12 mouse cellular contexts compared by ENCODE assay signal in the genomic region with DNA sequence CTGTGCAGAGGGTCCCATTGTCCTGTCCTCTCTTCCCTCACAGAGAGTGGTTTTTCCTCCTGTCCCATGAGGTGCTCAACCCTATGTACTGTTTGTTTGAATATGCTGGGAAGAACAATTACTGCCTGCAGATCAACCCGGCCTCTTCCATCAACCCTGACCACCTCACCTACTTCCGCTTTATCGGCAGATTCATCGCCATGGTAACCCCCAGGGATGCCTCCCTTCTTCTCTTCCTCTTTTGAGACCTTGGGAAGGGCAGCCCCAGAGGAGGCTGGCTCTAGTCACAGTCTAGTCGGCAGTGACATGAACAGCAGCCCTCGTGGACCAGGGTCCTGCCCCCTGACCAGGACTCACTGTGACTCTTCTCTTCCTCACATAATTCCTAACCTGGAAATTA. TPM values are rescaled to one million over a fixed set of nuclear protein-coding genes. Genes with fewer than 3 reads are reported as not detected.
DNase-seq lines count a peak whose midpoint lies in the region; ATAC-seq and TF ChIP-seq lines count a peak whose summit lies in the region.
"Had no signal": no experiment of that assay in that cellular context is flagged by ENCODE, and none has a peak within 500 bp of the region (broad histone marks: within the 10 kb centered on the region; RNA-seq: fewer than 3 reads in every experiment).

No protein-coding gene starts in this region.

- H3K4me2 ChIP-seq in midbrain, postnatal 0 days (ENCODE audit: low read depth, low read length, poor library complexity, severe bottlenecking): no peak overlapping the region
- H3K4me2 ChIP-seq in embryonic facial prominence, embryonic 15.5 days (replicated peaks): no peak overlapping the region
- H3K4me2 ChIP-seq: forebrain, embryonic 13.5 days had no signal

- 42% methylated on average over 6 of the region's 6 CpGs for WGBS in midbrain, embryonic 10.5 days
- 22% methylated on average over 6 of the region's 6 CpGs for WGBS in midbrain, postnatal 0 days
- WGBS in embryonic facial prominence, embryonic 15.5 days: 60% methylated on average over 6 of the region's 6 CpGs

- H3K27ac ChIP-seq in midbrain, embryonic 10.5 days (replicated peaks): peak overlapping the region; percentile 33; the same call in 1 of the 2 replicates
- no peak overlapping the region for H3K27ac ChIP-seq in midbrain, postnatal 0 days (ENCODE audit: low read depth, low read length)
- 0 out of 2 replicates have a peak overlapping the region, but pooled peaks have one; percentile 18 for H3K27ac ChIP-seq in embryonic facial prominence, embryonic 15.5 days (replicated peaks)
- no peak overlapping the region for H3K27ac ChIP-seq in layer of hippocampus, adult 2 months
- H3K27ac ChIP-seq: forebrain, embryonic 13.5 days had no signal

- H3K9ac ChIP-seq in midbrain, postnatal 0 days (replicated peaks; ENCODE audit: low read length, poor library complexity, severe bottlenecking): no peak overlapping the region
- no peak overlapping the region for H3K9ac ChIP-seq in embryonic facial prominence, embryonic 15.5 days
- H3K9ac ChIP-seq: forebrain, embryonic 13.5 days had no signal

- H3K27me3 ChIP-seq in midbrain, embryonic 10.5 days (ENCODE audit: low read depth, poor library complexity, severe bottlenecking): no peaks in the 10 kb centered on the region
- no peaks in the 10 kb centered on the region for H3K27me3 ChIP-seq in midbrain, postnatal 0 days (ENCODE audit: insufficient read depth, low read length)
- no peaks in the 10 kb centered on the region for H3K27me3 ChIP-seq in embryonic facial prominence, embryonic 15.5 days
- H3K27me3 ChIP-seq: forebrain, embryonic 13.5 days had no signal

- no peak for TF ChIP-seq CTCF in midbrain, postnatal 0 days (IDR thresholded peaks at IDR 0.05)
- TF ChIP-seq CTCF in layer of hippocampus, adult 2 months (conservative IDR thresholded peaks at IDR 0.05): no peak

- no peak for ATAC-seq in midbrain, postnatal 0 days (ENCODE audit: low FRiP score)
- ATAC-seq in embryonic facial prominence, embryonic 15.5 days (ENCODE audit: insufficient number of reproducible peaks, low FRiP score, low TSS enrichment, low read depth): no peak
- ATAC-seq in monocyte, adult 5-6 weeks (replicated peaks; ENCODE audit: insufficient number of reproducible peaks, low FRiP score, low TSS enrichment, poor library complexity, severe bottlenecking): peak; percentile 73
- ATAC-seq: forebrain, embryonic 13.5 days had no signal

- H3K9me3 ChIP-seq in midbrain, embryonic 10.5 days (replicated peaks): no peaks in the 10 kb centered on the region
- H3K9me3 ChIP-seq in midbrain, postnatal 0 days (ENCODE audit: low read length): no peaks in the 10 kb centered on the region
- no peaks in the 10 kb centered on the region for H3K9me3 ChIP-seq in embryonic facial prominence, embryonic 15.5 days (replicated peaks)
- H3K9me3 ChIP-seq: forebrain, embryonic 13.5 days had no signal

- DNase-seq in midbrain, embryonic 10.5 days (ENCODE audit: low spot score): no peak
- DNase-seq in midbrain, postnatal 0 days (ENCODE audit: low spot score): no peak
- DNase-seq in c-Kit-positive CD71-negative TER-119-negative erythroid progenitor cells, embryonic 14.5 days (ENCODE audit: low read depth): peak; percentile 57
- DNase-seq in layer of hippocampus, adult 2 months (ENCODE audit: low spot score in 2 of 2): no peak
- DNase-seq in cerebellum, adult 11 months: no peak
- DNase-seq: cerebellum, adult 2 months; gastrocnemius, postnatal 36 days; kidney, postnatal 25 days; lung, postnatal 10 days had no signal

- peaks cover 82% of the 10 kb centered on the region for H3K36me3 ChIP-seq in midbrain, embryonic 10.5 days
- H3K36me3 ChIP-seq in midbrain, postnatal 0 days (ENCODE audit: insufficient read depth, low read length): peaks cover 25% of the 10 kb centered on the region
- H3K36me3 ChIP-seq in embryonic facial prominence, embryonic 15.5 days: peaks cover 45% of the 10 kb centered on the region

- H3K4me1 ChIP-seq in midbrain, embryonic 10.5 days: peaks cover 24% of the 10 kb centered on the region
- H3K4me1 ChIP-seq in midbrain, postnatal 0 days (ENCODE audit: insufficient read depth, low read length): no peaks in the 10 kb centered on the region
- H3K4me1 ChIP-seq in embryonic facial prominence, embryonic 15.5 days: peaks cover 10% of the 10 kb centered on the region
- H3K4me1 ChIP-seq: forebrain, embryonic 13.5 days had no signal

- H3K4me3 ChIP-seq in midbrain, embryonic 10.5 days: no peak overlapping the region
- H3K4me3 ChIP-seq in midbrain, postnatal 0 days (ENCODE audit: low read depth, low read length): no peak overlapping the region
- no peak overlapping the region for H3K4me3 ChIP-seq in embryonic facial prominence, embryonic 15.5 days (replicated peaks)
- H3K4me3 ChIP-seq in layer of hippocampus, adult 2 months: no peak overlapping the region
- H3K4me3 ChIP-seq: forebrain, embryonic 13.5 days had no signal

RNA-seq across cellular contexts. Expression of a gene that starts 36.0 kb away (rescaled TPM):
- polyA plus RNA-seq in midbrain, embryonic 10.5 days (2016; fragmentation: Nextera tagmentation; extraction: Ambion mirVana): 327 and 337 TPM in 2 replicates
- 38.2 and 40.5 TPM in 2 replicates for total RNA-seq in midbrain, postnatal 0 days (2014; rRNA removed)
- polyA plus RNA-seq in midbrain, postnatal 0 days (2015; fragmentation: Nextera tagmentation; extraction: Ambion mirVana): 257 and 268 TPM in 2 replicates
- polyA plus RNA-seq in embryonic facial prominence, embryonic 15.5 days (2015; fragmentation: Nextera tagmentation; extraction: Ambion mirVana): 266 and 276 TPM in 2 replicates
- total RNA-seq in monocyte, adult 5-6 weeks (2017): 42.9 to 56.8 TPM (median 56.4 TPM) in 3 replicates
- 100 to 1,000 TPM; 103 to 107 TPM for total RNA-seq in layer of hippocampus, adult 2 months (2021)

Comparison
In these comparisons a context has a peak if more than half of its experiments do, and no peak if none do; other contexts are left out.
1. H3K27ac ChIP-seq: peak in midbrain, embryonic 10.5 days (single experiment) and embryonic facial prominence, embryonic 15.5 days (single experiment); none in midbrain, postnatal 0 days (single experiment) and layer of hippocampus, adult 2 months (single experiment).